Mouse (Mus musculus) ovary, postnatal 10 days (tissue): ENCODE data around the gene Stk36.
A peak's percentile ranks its signal among the peaks of the same experiment; 100 is the strongest.

ENCODE experiments used
- DNase-seq: peaks from one replicate; pipeline ENCODE4 v3.0.0; 2022; ENCODE audit warnings: low spot score

The Stk36 gene

GRCm38 (mm10) chr1:74601267-74601962 lies at the start of gene Stk36, which contains the start of gene Rnf25:
Gene Stk36, plus strand, starts transcription at chr1:74601445.
Gene Rnf25, minus strand, starts transcription at chr1:74601397.
- peak; percentile 67 for DNase-seq

- no peak for DNase-seq
Observed at GRCm38 (mm10) chr1:74559061-74559460, 42.2 kb upstream of the Stk36 start.

- no peak for DNase-seq
Observed at GRCm38 (mm10) chr1:74565834-74566233, 35.4 kb upstream of the Stk36 start.

- DNase-seq = no peak
Observed at GRCm38 (mm10) chr1:74569739-74570719, 31.2 kb upstream of the Stk36 start.

GRCm38 (mm10) chr1:74582621-74583020 lies 18.6 kb upstream of the Stk36 start:
- no peak for DNase-seq

- no peak for DNase-seq
Observed at GRCm38 (mm10) chr1:74584616-74585398, 16.4 kb upstream of the Stk36 start.

- no peak for DNase-seq
Observed at GRCm38 (mm10) chr1:74587233-74587772, 13.9 kb upstream of the Stk36 start.

GRCm38 (mm10) chr1:74587773-74588445 lies 13.3 kb upstream of the Stk36 start, which contains the start of the genes Zfp142 and Bcs1l:
Gene Zfp142, minus strand, starts transcription at chr1:74588246.
Gene Bcs1l, plus strand, starts transcription at chr1:74588289.
- peak; percentile 95 for DNase-seq

- DNase-seq = no peak
Observed at GRCm38 (mm10) chr1:74594434-74594833, 6.8 kb upstream of the Stk36 start.

- no peak for DNase-seq
Observed at GRCm38 (mm10) chr1:74600501-74601266, 561 bp upstream of the Stk36 start.

- no peak for DNase-seq
Observed at GRCm38 (mm10) chr1:74624183-74624582, 22.9 kb downstream of the Stk36 start.

GRCm38 (mm10) chr1:74626076-74626475 lies 24.8 kb downstream of the Stk36 start:
- DNase-seq = no peak

- DNase-seq = no peak
Observed at GRCm38 (mm10) chr1:74628001-74628400, 26.8 kb downstream of the Stk36 start.

GRCm38 (mm10) chr1:74632734-74633133 lies 31.5 kb downstream of the Stk36 start:
- no peak for DNase-seq

- DNase-seq = no peak
Observed at GRCm38 (mm10) chr1:74643524-74643923, 42.3 kb downstream of the Stk36 start.

- DNase-seq = no peak
Observed at GRCm38 (mm10) chr1:74643926-74644325, 42.7 kb downstream of the Stk36 start.

- DNase-seq = peak; percentile 82
Observed at GRCm38 (mm10) chr1:74661448-74662195, 60.4 kb downstream of the Stk36 start, which contains the start of gene Ttll4. Gene Ttll4, plus strand, starts transcription at chr1:74661745.

- no peak for DNase-seq
Observed at GRCm38 (mm10) chr1:74662253-74662865, 61.1 kb downstream of the Stk36 start.

- DNase-seq = no peak
Observed at GRCm38 (mm10) chr1:74665153-74665552, 63.9 kb downstream of the Stk36 start.
